Mouse (Mus musculus) hindbrain, embryonic 10.5 days (tissue): ENCODE data around the gene Fbxw17. TPM values are rescaled to one million over a fixed set of nuclear protein-coding genes. Genes with fewer than 3 reads are reported as not detected.

Experiments used
- DNase-seq: peaks from one replicate; pipeline ENCODE4 v3.0.0-alpha.2; 2017; ENCODE audit warnings: low spot score
- H3K27ac ChIP-seq: fragments of 300-500 bp; sonication (generic); 2 replicates; pipeline ENCODE4 v1.5.1; 2016; ENCODE audit warnings: mild to moderate bottlenecking, moderate library complexity
- H3K27me3 ChIP-seq: fragments of 300-500 bp; sonication (generic); 2 replicates; pipeline ENCODE4 v1.6.1; 2016; ENCODE audit warnings: mild to moderate bottlenecking; ENCODE audit not compliant: poor library complexity, insufficient read depth, severe bottlenecking
- H3K36me3 ChIP-seq: fragments of 300-500 bp; sonication (generic); 2 replicates; pipeline ENCODE4 v1.6.1; 2016; ENCODE audit warnings: mild to moderate bottlenecking, moderate library complexity
- H3K4me1 ChIP-seq: fragments of 300-500 bp; sonication (generic); replicated peaks from 2 replicates; pipeline ENCODE4 v1.6.1; 2016; ENCODE audit warnings: mild to moderate bottlenecking
- H3K4me3 ChIP-seq: fragments of 300-500 bp; sonication (generic); 2 replicates; pipeline ENCODE4 v1.5.1; 2016; ENCODE audit warnings: mild to moderate bottlenecking, moderate library complexity
- H3K9me3 ChIP-seq: fragments of 300-500 bp; sonication (generic); 2 replicates; pipeline ENCODE4 v1.6.1; 2016; ENCODE audit warnings: mild to moderate bottlenecking, moderate library complexity
- WGBS: fragments of 180-500 bp; shearing (Covaris S2); methylation state at CpG from one replicate; pipeline ENCODE4 v1.1.7; 2016; 5-methylcytosine and 5-hydroxymethylcytosine counted together
- polyA plus RNA-seq: library from polyadenylated mRNA; unstranded; fragments of >200 nt; fragmentation: Nextera tagmentation; extraction: Ambion mirVana; gene quantifications from 2 replicates; pipeline ENCODE4 v1.2.1, GENCODE M21; 2016

The Fbxw17 gene
- polyA plus RNA-seq, 1 experiment from 2014 or later = 36.7 TPM

GRCm38 (mm10) chr13:50464621-50465562 lies 47.2 kb downstream of the Fbxw17 start:
- Histone ChIP-seq H3K36me3 (no peaks in the 10 kb centered on the region), H3K4me1 (no peaks in the 10 kb centered on the region), H3K27me3 (no peaks in the 10 kb centered on the region), H3K9me3 (no peaks in the 10 kb centered on the region), H3K27ac (no peak overlapping the region), H3K4me3 (peak overlapping the region; percentile 38)
- DNase-seq = peak; percentile 4
- WGBS = 39% methylated on average over 27 of the region's 27 CpGs

GRCm38 (mm10) chr13:50467007-50467406 lies 49.3 kb downstream of the Fbxw17 start, which contains the start of gene Nutm2:
Nutm2 (plus strand) TSS chr13:50467307.
- H3K36me3 ChIP-seq = no peaks in the 10 kb centered on the region
- no peaks in the 10 kb centered on the region for H3K4me1 ChIP-seq
- no peak for DNase-seq
- H3K4me3 ChIP-seq = no peak within 1 kb of the TSS
- no peak within 1 kb of the TSS for H3K27ac ChIP-seq
- H3K9me3 ChIP-seq = no peaks in the 10 kb centered on the region
- no peaks in the 10 kb centered on the region for H3K27me3 ChIP-seq
- WGBS = 83% methylated on average over 4 of the region's 4 CpGs

Other genes starting within 250 kb of the Fbxw17 start
- not detected in 2 replicates for gene Gm906, start 167.6 kb upstream of the Fbxw17 start, polyA plus RNA-seq
- not detected in 2 replicates for gene Gm47429, start 26.0 kb downstream of the Fbxw17 start, polyA plus RNA-seq
- gene Nutm2, start 49.4 kb downstream of the Fbxw17 start, polyA plus RNA-seq = not detected in 2 replicates
- gene Gm904, start 225.4 kb downstream of the Fbxw17 start, polyA plus RNA-seq = not detected in 2 replicates